In the genomic region with DNA sequence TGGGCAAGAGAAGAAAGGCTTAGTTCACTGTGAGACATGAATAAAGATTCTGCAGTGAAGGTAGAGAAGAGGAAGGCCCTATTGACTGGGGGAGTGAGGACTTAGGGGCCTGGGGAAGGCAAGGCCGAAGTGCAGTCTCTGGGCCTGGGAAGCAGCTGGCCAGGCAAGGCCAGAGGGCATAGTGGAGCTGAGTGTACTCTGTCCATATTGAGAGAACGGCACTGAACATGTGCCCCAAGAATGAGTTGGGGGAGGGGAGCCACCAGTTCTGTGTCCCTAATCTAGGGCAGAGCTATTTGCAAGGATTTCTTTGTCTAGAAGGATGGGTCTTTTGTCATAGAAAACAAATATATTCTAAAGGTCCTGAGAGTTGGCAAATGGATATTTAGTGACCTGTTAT, we compare ENCODE assay signal across 30 mouse cellular contexts.
DNase-seq lines count a peak whose midpoint lies in the region; ATAC-seq and TF ChIP-seq lines count a peak whose summit lies in the region.
"Had no signal": no experiment of that assay in that cellular context is flagged by ENCODE, and none has a peak within 500 bp of the region (broad histone marks: within the 10 kb centered on the region; RNA-seq: fewer than 3 reads in every experiment).

No protein-coding gene starts in this region.

- no peak overlapping the region for H3K4me3 ChIP-seq in liver, postnatal 0 days (ENCODE audit: low read depth, low read length)
- H3K4me3 ChIP-seq in liver, embryonic 12.5 days, result no peak overlapping the region
- H3K4me3 ChIP-seq: embryonic facial prominence, embryonic 10.5 days; embryonic facial prominence, embryonic 15.5 days; heart, embryonic 10.5 days; heart, embryonic 15.5 days; limb, embryonic 10.5 days; limb, embryonic 15.5 days; liver, embryonic 15.5 days; myocyte; neural tube, embryonic 12.5 days had no signal

- no peak overlapping the region for H3K27ac ChIP-seq in liver, postnatal 0 days (ENCODE audit: low read depth)
- H3K27ac ChIP-seq in liver, embryonic 12.5 days, result no peak overlapping the region
- H3K27ac ChIP-seq: embryonic facial prominence, embryonic 10.5 days; embryonic facial prominence, embryonic 15.5 days; heart, embryonic 10.5 days; heart, embryonic 15.5 days; hindbrain, embryonic 14.5 days; limb, embryonic 10.5 days; limb, embryonic 15.5 days; liver, embryonic 15.5 days; macrophage; neural tube, embryonic 12.5 days had no signal

- TF ChIP-seq CTCF in liver, postnatal 0 days (IDR thresholded peaks at IDR 0.05; ENCODE audit: low read depth), result no peak

- no peak overlapping the region for H3K9ac ChIP-seq in liver, postnatal 0 days (replicated peaks)
- no peak overlapping the region for H3K9ac ChIP-seq in liver, embryonic 12.5 days
- H3K9ac ChIP-seq: embryonic facial prominence, embryonic 15.5 days; heart, embryonic 15.5 days; hindbrain, embryonic 14.5 days; limb, embryonic 15.5 days; liver, embryonic 15.5 days; neural tube, embryonic 12.5 days had no signal

- no peaks in the 10 kb centered on the region for H3K27me3 ChIP-seq in liver, postnatal 0 days (ENCODE audit: insufficient read depth, low read length)
- no peaks in the 10 kb centered on the region for H3K27me3 ChIP-seq in liver, embryonic 12.5 days (replicated peaks)
- H3K27me3 ChIP-seq: embryonic facial prominence, embryonic 15.5 days; limb, embryonic 15.5 days; liver, embryonic 15.5 days; neural tube, embryonic 12.5 days had no signal

- H3K4me1 ChIP-seq in liver, postnatal 0 days (ENCODE audit: insufficient read depth), result 0 out of 2 replicates have a peak, but pooled peaks cover 2% of the 10 kb centered on the region
- H3K4me1 ChIP-seq in liver, embryonic 12.5 days, result no peaks in the 10 kb centered on the region
- H3K4me1 ChIP-seq: limb, embryonic 15.5 days; liver, embryonic 15.5 days had no signal

- H3K4me2 ChIP-seq in liver, postnatal 0 days (ENCODE audit: low read depth, low read length), result no peak overlapping the region
- H3K4me2 ChIP-seq in liver, embryonic 12.5 days, result no peak overlapping the region
- H3K4me2 ChIP-seq: embryonic facial prominence, embryonic 15.5 days; heart, embryonic 15.5 days; hindbrain, embryonic 14.5 days; limb, embryonic 15.5 days; liver, embryonic 15.5 days; neural tube, embryonic 12.5 days had no signal

- 61% methylated on average over 2 of the region's 2 CpGs for WGBS in liver, postnatal 0 days (ENCODE audit: insufficient replicate concordance)
- WGBS in liver, embryonic 12.5 days (ENCODE audit: insufficient replicate concordance), result 50% methylated on average over 2 of the region's 2 CpGs

- TF ChIP-seq EP300 in liver, postnatal 0 days (IDR thresholded peaks at IDR 0.05; ENCODE audit: low read depth), result no peak

- no peaks in the 10 kb centered on the region for H3K36me3 ChIP-seq in liver, postnatal 0 days (replicated peaks; ENCODE audit: insufficient read depth, low read length)
- no peaks in the 10 kb centered on the region for H3K36me3 ChIP-seq in liver, embryonic 12.5 days
- H3K36me3 ChIP-seq: embryonic facial prominence, embryonic 10.5 days; embryonic facial prominence, embryonic 15.5 days; G1E; heart, embryonic 10.5 days; heart, embryonic 15.5 days; limb, embryonic 10.5 days; limb, embryonic 15.5 days; liver, embryonic 15.5 days; neural tube, embryonic 12.5 days had no signal

- DNase-seq in embryo, embryonic 10 days (ENCODE audit: low spot score), result peak; percentile 44
- no peak for DNase-seq in embryo, embryonic 9.5 days (ENCODE audit: extremely low spot score)
- peak; percentile 31 for DNase-seq in kidney, adult 9 months
- DNase-seq in kidney, adult 18-20 months, result no peak
- no peak for DNase-seq in liver, postnatal 0 days
- peak; percentile 73 for DNase-seq in retina, postnatal 1 day
- no peak for DNase-seq in T-cell, adult 2 months (ENCODE audit: low spot score)
- DNase-seq: adrenal gland, postnatal 10 days; cerebellum, adult 9-10 months; cerebellum, postnatal 36 days; gastrocnemius, postnatal 25 days; heart, adult 11 months; layer of hippocampus, adult 9-11 months; thymus, adult 2 months; thymus, postnatal 36 days had no signal

- peak; percentile 54; the same call in 1 of the 2 replicates for ATAC-seq in liver, postnatal 0 days
- no peak for ATAC-seq in liver, embryonic 12.5 days
- ATAC-seq: forebrain, embryonic 14.5 days; inflammation-experienced regulatory T-cells, adult 6 months had no signal

- H3K9me3 ChIP-seq in liver, postnatal 0 days (ENCODE audit: low read length), result no peaks in the 10 kb centered on the region
- no peaks in the 10 kb centered on the region for H3K9me3 ChIP-seq in liver, embryonic 12.5 days (replicated peaks)
- H3K9me3 ChIP-seq: embryonic facial prominence, embryonic 10.5 days; embryonic facial prominence, embryonic 15.5 days; heart, embryonic 10.5 days; heart, embryonic 15.5 days; limb, embryonic 10.5 days; limb, embryonic 15.5 days; liver, embryonic 15.5 days; neural tube, embryonic 12.5 days had no signal

Comparison
In these comparisons a context has a peak if more than half of its experiments do, and no peak if none do; other contexts are left out.
1. DNase-seq: peak in embryo, embryonic 10 days (single experiment), kidney, adult 9 months (single experiment) and retina, postnatal 1 day (single experiment); none in embryo, embryonic 9.5 days (single experiment), kidney, adult 18-20 months (single experiment), liver, postnatal 0 days (single experiment) and T-cell, adult 2 months (single experiment).